Mouse (Mus musculus): Measurements from ENCODE around the gene Retreg1. TPM values are rescaled to one million over a fixed set of nuclear protein-coding genes. Genes with fewer than 3 reads are reported as not detected.

Gene Retreg1
- polyA plus RNA-seq, 1 experiment from 2014 or later: 13.4 TPM

DNA sequence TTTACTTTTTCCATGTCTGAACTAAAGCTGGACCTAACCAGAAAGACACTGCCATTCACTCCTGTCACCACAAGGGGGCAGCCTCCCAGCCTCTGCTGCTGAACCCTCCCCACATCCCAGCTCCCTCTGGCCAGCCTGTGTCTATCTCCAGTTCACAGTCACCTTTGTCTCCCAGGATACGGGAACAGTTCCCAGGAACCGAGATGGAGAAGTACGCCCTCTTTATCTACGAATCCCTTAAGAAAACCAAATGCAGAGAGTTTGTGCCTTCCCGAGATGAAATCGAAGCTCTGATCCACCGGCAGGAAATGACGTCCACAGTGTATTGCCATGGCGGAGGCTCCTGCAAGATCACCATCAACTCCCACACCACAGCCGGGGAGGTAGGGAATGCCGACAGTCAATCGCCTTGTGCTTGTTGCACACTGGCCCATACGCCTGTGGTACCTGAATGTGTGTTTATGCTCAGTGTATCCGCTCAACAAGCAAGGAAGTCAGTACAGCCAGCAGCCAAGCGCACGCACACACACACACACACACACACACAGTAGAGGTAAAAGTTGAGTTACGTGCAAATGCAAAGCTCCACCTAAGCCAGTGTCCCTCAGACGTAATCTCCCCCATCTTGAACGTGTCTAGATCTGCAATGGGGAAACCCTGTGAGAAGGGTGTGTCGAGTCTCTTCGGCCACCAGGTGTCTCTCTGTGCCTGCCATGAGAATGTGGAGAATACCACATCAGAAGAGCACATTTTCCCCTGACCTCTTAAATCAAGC lies 37.5 kb upstream of the Retreg1 start:
- Histone ChIP-seq H3K9ac (ENCODE audit: low read depth, low read length) (no peak overlapping the region), H3K27me3 (replicated peaks; ENCODE audit: control insufficient read depth, insufficient read depth, low read length) (no peaks in the 10 kb centered on the region), H3K36me3 (ENCODE audit: control insufficient read depth, insufficient read depth, low read length) (peaks cover 7% of the 10 kb centered on the region; the same call in 1 of the 2 replicates), H3K4me3 (ENCODE audit: low read length) (no peak overlapping the region), H3K4me1 (ENCODE audit: control insufficient read depth, insufficient read depth, low read length) (no peaks in the 10 kb centered on the region), H3K9me3 (ENCODE audit: control insufficient read depth, low read length) (no peaks in the 10 kb centered on the region), H3K4me2 (ENCODE audit: low read depth, low read length) (no peak overlapping the region), H3K27ac (ENCODE audit: low read length) (no peak overlapping the region)
- WGBS: 83% methylated on average over 21 of the region's 21 CpGs
- ATAC-seq: peak; percentile 59

DNA sequence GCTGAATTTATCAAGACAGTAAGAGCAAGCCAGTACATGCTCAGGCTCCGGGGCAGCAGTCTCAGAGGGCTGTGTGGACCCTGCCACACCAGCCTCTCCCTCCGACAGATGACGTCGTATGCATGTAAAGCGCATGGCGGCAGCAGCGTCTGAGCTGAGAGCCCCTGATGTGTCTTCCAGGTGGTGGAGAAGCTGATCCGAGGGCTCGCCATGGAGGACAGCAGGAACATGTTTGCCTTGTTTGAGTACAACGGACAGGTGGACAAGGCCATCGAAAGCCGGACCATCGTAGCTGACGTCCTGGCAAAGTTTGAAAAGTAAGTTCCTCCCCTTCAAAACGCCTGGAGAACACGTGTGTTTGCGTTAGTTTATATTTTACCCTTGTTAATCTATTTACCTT lies 36.6 kb upstream of the Retreg1 start:
- no peak for ATAC-seq
- WGBS: 92% methylated on average over 17 of the region's 17 CpGs
- no peaks in the 10 kb centered on the region for H3K4me1 ChIP-seq (ENCODE audit: control insufficient read depth, insufficient read depth, low read length)

DNA sequence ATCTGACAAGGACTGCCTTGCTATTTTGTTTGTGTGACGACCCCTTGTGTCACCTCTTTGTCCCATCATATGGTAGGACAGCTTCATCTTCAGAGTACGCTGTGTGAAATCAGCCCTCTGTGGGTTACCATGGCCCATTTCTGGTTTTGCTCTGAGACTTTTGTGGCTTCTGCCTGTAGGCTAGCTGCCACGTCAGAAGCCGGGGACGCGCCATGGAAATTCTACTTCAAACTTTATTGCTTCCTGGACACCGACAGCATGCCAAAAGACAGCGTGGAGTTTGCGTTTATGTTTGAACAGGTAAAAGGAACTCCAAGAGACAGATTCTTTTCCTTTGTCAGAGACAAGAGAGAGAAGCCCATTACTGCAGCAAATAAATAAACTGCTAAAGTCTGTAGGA lies 36.1 kb upstream of the Retreg1 start:
- Histone ChIP-seq H3K27me3 (replicated peaks; ENCODE audit: control insufficient read depth, insufficient read depth, low read length) (no peaks in the 10 kb centered on the region), H3K9ac (ENCODE audit: low read depth, low read length) (no peak overlapping the region), H3K36me3 (ENCODE audit: control insufficient read depth, insufficient read depth, low read length) (peaks cover 7% of the 10 kb centered on the region; the same call in 1 of the 2 replicates), H3K4me1 (ENCODE audit: control insufficient read depth, insufficient read depth, low read length) (no peaks in the 10 kb centered on the region), H3K9me3 (ENCODE audit: control insufficient read depth, low read length) (no peaks in the 10 kb centered on the region), H3K4me2 (ENCODE audit: low read depth, low read length) (no peak overlapping the region), H3K27ac (ENCODE audit: low read length) (no peak overlapping the region), H3K4me3 (ENCODE audit: low read length) (no peak overlapping the region)
- ATAC-seq: no peak
- 83% methylated on average over 9 of the region's 9 CpGs for WGBS

More for the DNA sequence above, 36.6 kb upstream of the Retreg1 start:
- Histone ChIP-seq H3K4me2 (ENCODE audit: low read depth, low read length) (no peak overlapping the region), H3K9ac (ENCODE audit: low read depth, low read length) (no peak overlapping the region), H3K4me3 (ENCODE audit: low read length) (no peak overlapping the region), H3K27me3 (replicated peaks; ENCODE audit: control insufficient read depth, insufficient read depth, low read length) (no peaks in the 10 kb centered on the region), H3K27ac (ENCODE audit: low read length) (no peak overlapping the region), H3K9me3 (ENCODE audit: control insufficient read depth, low read length) (no peaks in the 10 kb centered on the region), H3K36me3 (ENCODE audit: control insufficient read depth, insufficient read depth, low read length) (peaks cover 7% of the 10 kb centered on the region; the same call in 1 of the 2 replicates)

DNA sequence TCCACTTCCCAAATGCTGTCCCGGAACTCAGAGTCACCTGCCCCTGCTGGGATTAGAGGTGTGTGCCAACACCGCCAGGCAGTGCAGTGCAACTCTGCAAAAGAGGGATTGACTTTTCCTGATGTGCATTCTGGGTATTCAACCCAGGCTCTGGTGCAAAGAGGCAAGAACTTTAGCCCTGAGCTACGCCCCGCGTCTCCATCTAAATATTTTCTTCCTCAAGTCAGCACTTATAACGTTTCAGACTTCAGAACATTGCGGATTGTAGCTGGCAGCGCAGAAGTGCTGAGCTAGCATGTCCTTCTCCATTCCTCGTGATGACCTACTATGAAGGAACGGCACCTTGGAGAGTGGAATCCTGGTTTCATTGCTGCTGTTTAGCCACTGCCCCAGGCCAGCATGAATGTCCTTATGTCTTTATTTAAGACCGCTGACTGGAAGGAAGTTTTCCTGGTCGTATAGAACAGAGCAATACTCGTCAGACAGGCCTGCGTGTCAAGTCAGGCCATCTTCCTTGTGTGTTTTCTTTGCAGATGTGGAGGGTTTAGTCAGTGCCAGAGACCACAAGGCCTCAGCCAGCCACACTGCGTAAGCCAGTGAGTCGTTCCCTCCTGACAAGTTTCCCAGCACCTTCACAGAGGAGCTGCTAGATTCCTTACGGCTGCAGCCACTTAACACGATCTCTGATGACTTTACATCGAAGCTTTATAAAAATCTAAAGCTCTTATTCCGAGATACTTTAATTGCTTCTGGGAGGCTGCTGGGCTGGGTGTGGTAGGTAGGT lies 34.1 kb upstream of the Retreg1 start:
- no peak overlapping the region for H3K4me3 ChIP-seq (ENCODE audit: low read length)
- H3K9ac ChIP-seq (ENCODE audit: low read depth, low read length): no peak overlapping the region
- H3K27me3 ChIP-seq (replicated peaks; ENCODE audit: control insufficient read depth, insufficient read depth, low read length): no peaks in the 10 kb centered on the region
- no peaks in the 10 kb centered on the region for H3K9me3 ChIP-seq (ENCODE audit: control insufficient read depth, low read length)
- no peak overlapping the region for H3K27ac ChIP-seq (ENCODE audit: low read length)
- WGBS: 91% methylated on average over 20 of the region's 20 CpGs
- H3K4me1 ChIP-seq (ENCODE audit: control insufficient read depth, insufficient read depth, low read length): no peaks in the 10 kb centered on the region
- peaks cover 4% of the 10 kb centered on the region; the same call in 1 of the 2 replicates for H3K36me3 ChIP-seq (ENCODE audit: control insufficient read depth, insufficient read depth, low read length)
- H3K4me2 ChIP-seq (ENCODE audit: low read depth, low read length): no peak overlapping the region
- ATAC-seq: no peak

DNA sequence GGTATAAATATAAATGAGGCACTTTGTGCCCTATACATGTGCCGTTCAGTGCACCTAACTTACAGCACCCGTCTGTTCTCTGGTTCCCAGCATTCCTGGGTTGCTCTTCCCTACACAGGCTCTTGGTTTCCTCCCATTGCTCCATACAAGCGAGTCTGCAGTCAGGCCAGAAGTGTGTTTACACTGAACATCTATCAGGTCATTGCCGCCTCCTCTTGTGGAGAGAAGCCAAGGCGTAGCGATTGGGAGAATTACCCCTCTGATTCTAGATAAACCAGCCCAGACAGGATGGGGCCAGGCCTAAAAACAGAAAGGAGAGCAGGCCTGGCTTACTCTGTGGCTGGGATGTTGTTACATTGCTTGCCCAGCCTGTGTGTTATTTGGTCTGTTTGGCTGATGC lies 33.3 kb upstream of the Retreg1 start:
- Histone ChIP-seq H3K9ac (ENCODE audit: low read depth, low read length) (no peak overlapping the region), H3K4me2 (ENCODE audit: low read depth, low read length) (no peak overlapping the region), H3K4me1 (ENCODE audit: control insufficient read depth, insufficient read depth, low read length) (no peaks in the 10 kb centered on the region), H3K36me3 (ENCODE audit: control insufficient read depth, insufficient read depth, low read length) (peaks cover 5% of the 10 kb centered on the region; the same call in 1 of the 2 replicates), H3K4me3 (ENCODE audit: low read length) (no peak overlapping the region), H3K27ac (ENCODE audit: low read length) (no peak overlapping the region), H3K27me3 (replicated peaks; ENCODE audit: control insufficient read depth, insufficient read depth, low read length) (no peaks in the 10 kb centered on the region), H3K9me3 (ENCODE audit: control insufficient read depth, low read length) (no peaks in the 10 kb centered on the region)
- 64% methylated on average over 6 of the region's 6 CpGs for WGBS
- no peak for ATAC-seq

DNA sequence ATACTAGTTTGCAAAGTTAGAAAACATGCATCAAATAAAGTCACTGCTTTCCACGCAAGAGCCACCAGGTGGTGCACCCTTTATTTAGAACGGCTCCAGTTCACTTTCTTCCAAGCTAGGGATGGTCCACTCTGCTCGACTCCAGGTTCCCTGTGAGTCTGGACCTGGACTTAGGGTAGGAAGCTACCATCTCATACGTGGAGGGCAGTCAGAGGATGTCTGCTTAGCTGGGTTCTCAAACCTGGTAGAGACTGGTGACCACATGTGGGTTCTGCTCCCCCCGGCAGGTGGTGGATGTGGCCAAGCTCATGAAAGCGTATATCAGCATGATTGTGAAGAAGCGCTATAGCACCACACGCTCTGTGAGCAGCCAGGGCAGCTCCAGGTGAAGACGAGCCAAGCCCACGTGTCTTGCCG lies 31.1 kb upstream of the Retreg1 start:
- Histone ChIP-seq H3K36me3 (ENCODE audit: control insufficient read depth, insufficient read depth, low read length) (peaks cover 7% of the 10 kb centered on the region; the same call in 1 of the 2 replicates), H3K4me2 (ENCODE audit: low read depth, low read length) (no peak overlapping the region)

DNA sequence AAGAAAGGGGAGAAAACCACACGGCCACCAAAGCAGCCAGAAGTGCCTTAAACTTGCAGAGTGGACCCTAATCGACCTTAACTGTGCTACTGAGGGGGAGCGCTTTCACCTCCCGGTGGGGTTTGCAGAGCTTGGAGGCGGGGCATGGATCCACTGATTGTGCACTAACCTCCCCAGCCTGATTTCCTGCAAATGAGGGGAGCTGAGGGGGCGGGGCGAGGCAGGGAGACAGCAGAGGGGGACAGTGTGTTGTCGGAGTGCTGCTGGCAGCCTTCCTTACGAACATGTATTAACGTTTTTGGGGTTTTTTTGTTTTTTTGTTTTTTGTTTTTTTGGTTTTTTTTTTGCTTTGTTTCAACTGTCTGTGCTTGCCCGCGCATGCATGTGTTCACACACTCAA lies 30.5 kb upstream of the Retreg1 start:
- ATAC-seq: no peak
- H3K27ac ChIP-seq (ENCODE audit: low read length): no peak overlapping the region
- H3K9ac ChIP-seq (ENCODE audit: low read depth, low read length): no peak overlapping the region
- 82% methylated on average over 12 of the region's 12 CpGs for WGBS
- no peak overlapping the region for H3K4me2 ChIP-seq (ENCODE audit: low read depth, low read length)
- no peak overlapping the region for H3K4me3 ChIP-seq (ENCODE audit: low read length)
- no peaks in the 10 kb centered on the region for H3K27me3 ChIP-seq (replicated peaks; ENCODE audit: control insufficient read depth, insufficient read depth, low read length)
- no peaks in the 10 kb centered on the region for H3K4me1 ChIP-seq (ENCODE audit: control insufficient read depth, insufficient read depth, low read length)
- peaks cover 7% of the 10 kb centered on the region; the same call in 1 of the 2 replicates for H3K36me3 ChIP-seq (ENCODE audit: control insufficient read depth, insufficient read depth, low read length)
- no peaks in the 10 kb centered on the region for H3K9me3 ChIP-seq (ENCODE audit: control insufficient read depth, low read length)

More for the DNA sequence above, 31.1 kb upstream of the Retreg1 start:
- Histone ChIP-seq H3K4me1 (ENCODE audit: control insufficient read depth, insufficient read depth, low read length) (no peaks in the 10 kb centered on the region), H3K9me3 (ENCODE audit: control insufficient read depth, low read length) (no peaks in the 10 kb centered on the region), H3K4me3 (ENCODE audit: low read length) (no peak overlapping the region), H3K27ac (ENCODE audit: low read length) (no peak overlapping the region), H3K27me3 (replicated peaks; ENCODE audit: control insufficient read depth, insufficient read depth, low read length) (no peaks in the 10 kb centered on the region), H3K9ac (ENCODE audit: low read depth, low read length) (no peak overlapping the region)
- 86% methylated on average over 11 of the region's 11 CpGs for WGBS
- no peak for ATAC-seq

DNA sequence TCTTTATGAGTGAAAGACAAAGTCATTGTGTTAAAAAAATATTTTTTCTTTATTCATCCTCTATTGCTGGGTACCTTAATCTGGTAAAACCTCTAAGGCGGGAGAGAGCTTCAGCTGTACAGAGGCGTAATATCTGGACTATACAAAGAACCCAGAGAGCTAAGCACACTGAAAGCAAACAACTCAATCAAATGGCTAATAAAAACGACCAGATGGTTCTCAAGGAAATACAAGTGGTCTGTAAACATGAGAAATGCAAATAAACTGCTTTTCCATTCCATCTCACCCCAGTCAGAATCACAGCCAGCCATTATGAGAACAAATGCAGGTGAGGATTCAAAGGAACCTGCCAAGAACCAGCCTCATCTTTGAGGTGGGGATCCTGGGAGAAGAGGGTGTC lies 28.4 kb upstream of the Retreg1 start:
- no peak overlapping the region for H3K4me3 ChIP-seq (ENCODE audit: low read length)
- H3K27me3 ChIP-seq (replicated peaks; ENCODE audit: control insufficient read depth, insufficient read depth, low read length): no peaks in the 10 kb centered on the region
- WGBS: 73% methylated on average over 3 of the region's 3 CpGs
- no peaks in the 10 kb centered on the region for H3K9me3 ChIP-seq (ENCODE audit: control insufficient read depth, low read length)
- ATAC-seq: no peak
- no peaks in the 10 kb centered on the region for H3K4me1 ChIP-seq (ENCODE audit: control insufficient read depth, insufficient read depth, low read length)
- H3K9ac ChIP-seq (ENCODE audit: low read depth, low read length): no peak overlapping the region
- no peak overlapping the region for H3K27ac ChIP-seq (ENCODE audit: low read length)
- no peak overlapping the region for H3K4me2 ChIP-seq (ENCODE audit: low read depth, low read length)
- H3K36me3 ChIP-seq (ENCODE audit: control insufficient read depth, insufficient read depth, low read length): peaks cover 2% of the 10 kb centered on the region; the same call in 1 of the 2 replicates

DNA sequence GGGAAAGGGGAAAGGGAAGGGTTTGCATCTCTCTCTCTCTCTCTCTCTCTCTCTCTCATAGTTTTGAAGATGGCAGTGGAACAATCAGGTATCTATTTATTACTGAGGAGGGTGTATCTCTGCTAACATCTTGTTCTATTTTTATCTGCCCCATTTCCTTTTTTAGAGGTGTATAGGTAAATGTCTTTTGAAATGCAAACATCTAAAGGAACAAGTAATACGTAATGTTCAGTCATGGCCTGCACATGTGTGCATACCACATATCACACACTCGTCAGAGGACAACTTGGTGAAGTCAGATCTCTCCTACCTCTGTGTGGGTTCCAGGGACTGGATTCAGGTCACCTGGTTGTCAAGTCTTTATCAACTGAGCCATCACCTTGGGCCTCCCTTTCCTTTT lies 25.8 kb upstream of the Retreg1 start:
- Histone ChIP-seq H3K9me3 (ENCODE audit: control insufficient read depth, low read length) (no peaks in the 10 kb centered on the region), H3K4me2 (ENCODE audit: low read depth, low read length) (no peak overlapping the region), H3K27me3 (replicated peaks; ENCODE audit: control insufficient read depth, insufficient read depth, low read length) (no peaks in the 10 kb centered on the region), H3K9ac (ENCODE audit: low read depth, low read length) (no peak overlapping the region), H3K4me1 (ENCODE audit: control insufficient read depth, insufficient read depth, low read length) (no peaks in the 10 kb centered on the region), H3K27ac (ENCODE audit: low read length) (no peak overlapping the region), H3K4me3 (ENCODE audit: low read length) (no peak overlapping the region), H3K36me3 (ENCODE audit: control insufficient read depth, insufficient read depth, low read length) (peaks cover 2% of the 10 kb centered on the region; the same call in 1 of the 2 replicates)
- no peak for ATAC-seq
- WGBS: 87% methylated on average over 2 of the region's 2 CpGs
